Comparison of ENCODE assay signal across 19 mouse cellular contexts in genomic region chr16:55971735-55972615, GRCm38 (mm10). TPM values are rescaled to one million over a fixed set of nuclear protein-coding genes. Genes with fewer than 3 reads are reported as not detected.
A peak's percentile ranks its signal among the peaks of the same experiment; 100 is the strongest.
DNase-seq lines count a peak whose midpoint lies in the region; ATAC-seq lines count a peak whose summit lies in the region.
"Had no signal": no experiment of that assay in that cellular context is flagged by ENCODE, and none has a peak within 500 bp of the region (broad histone marks: within the 10 kb centered on the region; RNA-seq: fewer than 3 reads in every experiment).

No protein-coding gene starts in this region.

- no peak for ATAC-seq in embryonic facial prominence, embryonic 14.5 days (ENCODE audit: low read depth)
- ATAC-seq in liver, embryonic 13.5 days (ENCODE audit: low read depth), result no peak
- ATAC-seq: forebrain, embryonic 13.5 days; inflammation-experienced regulatory T-cells, adult 6 months had no signal

- H3K9ac ChIP-seq in embryonic facial prominence, embryonic 14.5 days (ENCODE audit: low read depth, low read length), result no peak overlapping the region
- H3K9ac ChIP-seq in liver, embryonic 13.5 days, result no peak overlapping the region
- H3K9ac ChIP-seq: embryonic facial prominence, embryonic 12.5 days; heart, embryonic 12.5 days had no signal

- peak; percentile 15 for DNase-seq in embryonic facial prominence, embryonic 14.5 days (ENCODE audit: low spot score)
- DNase-seq in embryonic facial prominence, embryonic 10.5 days (ENCODE audit: low spot score), result no peak
- DNase-seq in 3134 (ENCODE audit: extremely low read depth, insufficient read length, low spot score), result peak; percentile 26
- DNase-seq in MN1 (ENCODE audit: low spot score), result peak; percentile 50
- no peak for DNase-seq in liver, embryonic 13.5 days
- no peak for DNase-seq in urinary bladder, adult 2 months (ENCODE audit: low spot score)
- DNase-seq in retina, postnatal 1 day, result no peak
- no peak for DNase-seq in gastrocnemius, adult 8-10 months (ENCODE audit: low spot score in 2 of 2)
- DNase-seq: adrenal gland, postnatal 25 days; B cell, adult 2 months; cerebellum, postnatal 25 days; gastrocnemius, postnatal 10 days; heart, postnatal 4 days; lung, adult 18-20 months; thymus, postnatal 25 days had no signal

- H3K27me3 ChIP-seq in embryonic facial prominence, embryonic 14.5 days (replicated peaks; ENCODE audit: control insufficient read depth, insufficient read depth, low read length), result no peaks in the 10 kb centered on the region
- no peaks in the 10 kb centered on the region for H3K27me3 ChIP-seq in embryonic facial prominence, embryonic 10.5 days (replicated peaks; ENCODE audit: low read depth, poor library complexity, severe bottlenecking)
- H3K27me3 ChIP-seq in liver, embryonic 13.5 days, result no peaks in the 10 kb centered on the region
- H3K27me3 ChIP-seq: embryonic facial prominence, embryonic 12.5 days; forebrain, embryonic 13.5 days; heart, embryonic 12.5 days had no signal

- no peak overlapping the region for H3K4me3 ChIP-seq in embryonic facial prominence, embryonic 14.5 days (ENCODE audit: low read depth, low read length)
- no peak overlapping the region for H3K4me3 ChIP-seq in embryonic facial prominence, embryonic 10.5 days
- no peak overlapping the region for H3K4me3 ChIP-seq in liver, embryonic 13.5 days (replicated peaks)

- peaks cover 56% of the 10 kb centered on the region for H3K36me3 ChIP-seq in embryonic facial prominence, embryonic 14.5 days (ENCODE audit: control insufficient read depth, insufficient read depth, low read length)
- H3K36me3 ChIP-seq in embryonic facial prominence, embryonic 10.5 days (replicated peaks), result peaks cover 58% of the 10 kb centered on the region
- peaks cover 52% of the 10 kb centered on the region for H3K36me3 ChIP-seq in liver, embryonic 13.5 days

- peaks cover 15% of the 10 kb centered on the region for H3K4me1 ChIP-seq in embryonic facial prominence, embryonic 14.5 days (ENCODE audit: control insufficient read depth, insufficient read depth, low read length)
- peaks cover 41% of the 10 kb centered on the region for H3K4me1 ChIP-seq in embryonic facial prominence, embryonic 10.5 days
- H3K4me1 ChIP-seq in liver, embryonic 13.5 days (replicated peaks), result peaks cover 80% of the 10 kb centered on the region

- WGBS in embryonic facial prominence, embryonic 14.5 days, result 76% methylated on average over 6 of the region's 6 CpGs
- WGBS in embryonic facial prominence, embryonic 10.5 days, result 81% methylated on average over 6 of the region's 6 CpGs
- WGBS in liver, embryonic 13.5 days (ENCODE audit: insufficient replicate concordance), result 59% methylated on average over 6 of the region's 6 CpGs

- 0 out of 2 replicates have a peak overlapping the region, but pooled peaks have one; percentile 15 for H3K27ac ChIP-seq in embryonic facial prominence, embryonic 14.5 days (replicated peaks; ENCODE audit: low read depth, low read length)
- H3K27ac ChIP-seq in embryonic facial prominence, embryonic 10.5 days (replicated peaks), result no peak overlapping the region
- H3K27ac ChIP-seq in liver, embryonic 13.5 days, result peak overlapping the region; percentile 37; the same call in 1 of the 2 replicates

- no peak overlapping the region for H3K4me2 ChIP-seq in embryonic facial prominence, embryonic 14.5 days (ENCODE audit: low read depth, low read length)
- peak overlapping the region; percentile 3; the same call in 1 of the 2 replicates for H3K4me2 ChIP-seq in liver, embryonic 13.5 days

- no peaks in the 10 kb centered on the region for H3K9me3 ChIP-seq in embryonic facial prominence, embryonic 14.5 days (ENCODE audit: control insufficient read depth, low read length)
- H3K9me3 ChIP-seq in embryonic facial prominence, embryonic 10.5 days, result no peaks in the 10 kb centered on the region
- no peaks in the 10 kb centered on the region for H3K9me3 ChIP-seq in liver, embryonic 13.5 days (replicated peaks)
- H3K9me3 ChIP-seq: embryonic facial prominence, embryonic 12.5 days; forebrain, embryonic 13.5 days; heart, embryonic 12.5 days had no signal

RNA-seq across cellular contexts. Expression of gene Zbtb11, which starts 1.7 kb away (rescaled TPM):
- polyA plus RNA-seq in embryonic facial prominence, embryonic 14.5 days (2014; fragmentation: Nextera tagmentation; extraction: Ambion mirVana), result 17.8 and 21.5 TPM in 2 replicates
- 17.1 and 18.7 TPM in 2 replicates for polyA plus RNA-seq in embryonic facial prominence, embryonic 10.5 days (2016; fragmentation: Nextera tagmentation; extraction: Ambion mirVana)
- 10.9 and 13.1 TPM in 2 replicates for polyA plus RNA-seq in liver, embryonic 13.5 days (2015; fragmentation: Nextera tagmentation; extraction: Ambion mirVana)
- 11.7 and 11.8 TPM in 2 replicates for polyA plus RNA-seq in urinary bladder, adult 2 months (2012; rRNA removed)
- 10 to 100 TPM in 2 of 4 experiments, 1 to 10 TPM in 2; 9.6 to 15.0 (median 10.2) TPM for total RNA-seq in gastrocnemius, adult 8-10 months (2022)

RNA-seq across cellular contexts. Expression of gene Rpl24, which starts 5.9 kb away (rescaled TPM):
- 818 and 878 TPM in 2 replicates for polyA plus RNA-seq in embryonic facial prominence, embryonic 14.5 days (2014; fragmentation: Nextera tagmentation; extraction: Ambion mirVana)
- 735 and 738 TPM in 2 replicates for polyA plus RNA-seq in embryonic facial prominence, embryonic 10.5 days (2016; fragmentation: Nextera tagmentation; extraction: Ambion mirVana)
- polyA plus RNA-seq in liver, embryonic 13.5 days (2015; fragmentation: Nextera tagmentation; extraction: Ambion mirVana), result 547 and 605 TPM in 2 replicates
- polyA plus RNA-seq in urinary bladder, adult 2 months (2012; rRNA removed), result 872 and 875 TPM in 2 replicates
- total RNA-seq in gastrocnemius, adult 8-10 months (2022), result 100 to 1,000 TPM; 479 to 689 (median 565) TPM

RNA-seq across cellular contexts. Expression of gene Cep97, which starts 37.3 kb away (rescaled TPM):
- 7.5 and 10.2 TPM in 2 replicates for polyA plus RNA-seq in embryonic facial prominence, embryonic 14.5 days (2014; fragmentation: Nextera tagmentation; extraction: Ambion mirVana)
- polyA plus RNA-seq in embryonic facial prominence, embryonic 10.5 days (2016; fragmentation: Nextera tagmentation; extraction: Ambion mirVana), result 17.6 and 17.9 TPM in 2 replicates
- polyA plus RNA-seq in liver, embryonic 13.5 days (2015; fragmentation: Nextera tagmentation; extraction: Ambion mirVana), result 5.7 and 6.5 TPM in 2 replicates
- 3.0 and 3.7 TPM in 2 replicates for polyA plus RNA-seq in urinary bladder, adult 2 months (2012; rRNA removed)
- 1 to 10 TPM; 4.3 to 7.2 (median 5.5) TPM for total RNA-seq in gastrocnemius, adult 8-10 months (2022)

RNA-seq across cellular contexts. Expression of gene Pcnp, which starts 57.6 kb away (rescaled TPM):
- polyA plus RNA-seq in embryonic facial prominence, embryonic 14.5 days (2014; fragmentation: Nextera tagmentation; extraction: Ambion mirVana), result 220 and 227 TPM in 2 replicates
- polyA plus RNA-seq in embryonic facial prominence, embryonic 10.5 days (2016; fragmentation: Nextera tagmentation; extraction: Ambion mirVana), result 307 and 319 TPM in 2 replicates
- 126 and 153 TPM in 2 replicates for polyA plus RNA-seq in liver, embryonic 13.5 days (2015; fragmentation: Nextera tagmentation; extraction: Ambion mirVana)
- 79.2 and 94.9 TPM in 2 replicates for polyA plus RNA-seq in urinary bladder, adult 2 months (2012; rRNA removed)
- 10 to 100 TPM; 54.8 to 66.4 (median 63.5) TPM for total RNA-seq in gastrocnemius, adult 8-10 months (2022)

Comparison
In these comparisons a context has a peak if more than half of its experiments do, and no peak if none do; other contexts are left out.
1. DNase-seq: peak in embryonic facial prominence, embryonic 14.5 days (single experiment), 3134 (single experiment) and MN1 (single experiment); none in embryonic facial prominence, embryonic 10.5 days (single experiment), liver, embryonic 13.5 days (single experiment), urinary bladder, adult 2 months (single experiment), retina, postnatal 1 day (single experiment) and gastrocnemius, adult 8-10 months (0 of 2).